Mouse (Mus musculus) MEL-GATA-1-ER (cell line): ENCODE measurements around the gene Kcnk7.
A peak's percentile ranks its signal among the peaks of the same experiment; 100 is the strongest.
"Not testable (repeated sequence)": the region's sequence is repeated elsewhere in the genome, so short reads cannot be mapped to it uniquely, and the experiment has no call there.

ENCODE experiments used
- DNase-seq: peaks from one replicate; pipeline ENCODE4 v3.0.0-alpha.2; 2012; ENCODE audit warnings: low read depth; ENCODE audit errors: extremely low read depth

The Kcnk7 gene

DNA sequence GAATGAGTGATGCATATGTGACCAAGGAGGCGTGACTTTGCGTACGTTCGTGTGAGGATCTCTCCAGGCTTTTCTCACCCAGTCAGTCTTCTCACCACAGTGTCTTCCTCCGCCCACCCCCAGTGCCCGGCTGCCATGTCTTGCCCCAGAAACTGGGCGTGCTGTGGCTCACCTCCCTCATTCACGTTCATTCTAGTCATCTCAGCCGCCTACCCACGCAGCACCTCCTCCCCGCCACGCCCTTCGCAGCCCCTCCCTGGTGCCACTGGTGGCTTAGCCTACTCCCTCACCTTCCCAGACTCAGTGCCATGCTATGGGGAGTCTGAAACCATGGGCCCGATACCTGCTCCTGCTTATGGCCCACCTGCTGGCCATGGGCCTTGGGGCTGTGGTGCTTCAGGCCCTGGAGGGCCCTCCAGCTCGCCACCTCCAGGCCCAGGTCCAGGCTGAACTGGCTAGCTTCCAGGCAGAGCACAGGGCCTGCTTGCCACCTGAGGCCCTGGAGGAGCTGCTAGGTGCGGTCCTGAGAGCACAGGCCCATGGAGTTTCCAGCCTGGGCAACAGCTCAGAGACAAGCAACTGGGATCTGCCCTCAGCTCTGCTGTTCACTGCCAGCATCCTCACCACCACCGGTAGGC is at the start of gene Kcnk7:
Gene Kcnk7 (plus strand): TSS at position 205 of the 638 bp plus-strand sequence.
- no peak for DNase-seq

- no peak for DNase-seq
These were observed 49.4 kb upstream of the Kcnk7 start for GRCm38 (mm10) chr19:5654720-5655298.

GRCm38 (mm10) chr19:5660942-5661751 is 43.0 kb upstream of the Kcnk7 start:
- DNase-seq, result peak; percentile 69

GRCm38 (mm10) chr19:5662310-5662709 is 41.9 kb upstream of the Kcnk7 start:
- no peak for DNase-seq

GRCm38 (mm10) chr19:5662981-5663913 is 40.9 kb upstream of the Kcnk7 start, which contains the start of gene Sipa1:
Gene Sipa1, minus strand, starts transcription at chr19:5663707.
- DNase-seq, result peak; percentile 80

DNA sequence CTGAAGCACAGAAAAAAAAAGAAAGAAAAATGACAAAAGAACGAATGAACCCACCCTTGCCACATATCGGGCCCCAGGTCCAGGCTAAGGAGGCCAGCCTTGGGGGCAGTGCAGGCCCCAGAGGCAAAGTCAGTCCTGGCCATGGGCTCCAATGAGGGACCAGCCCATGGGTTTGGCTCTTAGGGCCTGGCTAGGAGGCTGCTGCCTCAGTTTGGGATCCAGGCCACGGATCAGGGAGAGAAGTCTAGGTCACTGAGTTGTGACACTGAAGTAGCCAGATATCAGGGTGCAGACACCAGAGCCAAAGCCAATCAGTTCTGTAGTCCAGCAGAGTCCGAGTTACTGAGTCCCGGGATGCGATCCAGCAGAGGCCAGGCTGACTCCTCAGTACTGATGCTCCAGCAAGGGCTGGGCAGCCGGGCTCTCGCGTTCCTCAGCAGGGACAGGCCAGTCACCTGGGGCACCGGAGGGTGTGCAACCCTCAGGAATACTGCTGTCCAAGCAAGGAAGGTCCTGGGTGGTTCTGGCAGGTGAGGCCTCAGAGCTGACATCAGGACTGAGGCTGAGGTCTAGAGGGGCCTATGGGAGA is 39.4 kb upstream of the Kcnk7 start:
- DNase-seq, result no peak

GRCm38 (mm10) chr19:5665465-5665864 is 38.7 kb upstream of the Kcnk7 start:
- peak; percentile 71 for DNase-seq

DNA sequence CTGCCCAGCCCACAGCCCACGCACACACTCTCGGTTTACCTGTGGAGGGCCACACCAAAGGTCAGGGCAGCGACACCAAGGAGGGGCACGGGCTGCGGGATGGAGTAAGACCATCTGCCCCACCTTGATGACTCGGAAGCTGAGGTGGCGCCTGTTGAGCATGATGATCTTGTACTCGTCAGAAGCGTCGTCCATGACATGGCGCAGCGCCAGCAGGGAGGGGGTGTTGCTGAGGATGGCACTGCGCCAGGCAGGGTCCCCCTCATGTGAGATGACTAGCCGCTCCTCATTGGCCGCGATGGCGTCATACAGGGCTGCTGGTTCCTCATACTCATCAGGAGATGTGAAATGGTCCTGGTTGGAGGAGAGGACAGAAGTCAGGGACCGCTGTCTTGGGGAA is 37.8 kb upstream of the Kcnk7 start:
- no peak for DNase-seq

- DNase-seq, result no peak
These were observed 35.8 kb upstream of the Kcnk7 start for GRCm38 (mm10) chr19:5668372-5668771.

DNA sequence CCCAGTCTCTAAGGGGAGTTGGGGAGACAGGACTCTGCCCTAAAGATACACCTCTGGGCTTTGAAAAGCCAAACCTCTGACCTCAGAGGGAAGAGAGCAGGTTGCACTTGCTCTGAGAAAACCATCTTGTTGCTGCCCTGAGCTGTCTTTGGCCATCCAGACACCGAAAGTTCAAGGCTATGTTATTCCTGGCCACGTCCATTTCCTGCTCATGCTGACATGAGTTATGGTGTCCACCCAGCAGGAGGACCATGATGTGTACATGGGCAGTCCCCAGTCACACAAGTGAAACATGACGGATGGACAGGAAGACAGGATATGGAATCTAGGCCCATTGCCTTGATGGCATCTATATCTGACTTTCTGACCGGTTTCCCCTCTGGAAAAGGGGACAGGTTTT is 23.7 kb upstream of the Kcnk7 start:
- no peak for DNase-seq

- DNase-seq, result no peak
These were observed 19.9 kb upstream of the Kcnk7 start for GRCm38 (mm10) chr19:5684236-5684635.

GRCm38 (mm10) chr19:5684985-5685384 is 19.2 kb upstream of the Kcnk7 start:
- DNase-seq, result no peak

DNA sequence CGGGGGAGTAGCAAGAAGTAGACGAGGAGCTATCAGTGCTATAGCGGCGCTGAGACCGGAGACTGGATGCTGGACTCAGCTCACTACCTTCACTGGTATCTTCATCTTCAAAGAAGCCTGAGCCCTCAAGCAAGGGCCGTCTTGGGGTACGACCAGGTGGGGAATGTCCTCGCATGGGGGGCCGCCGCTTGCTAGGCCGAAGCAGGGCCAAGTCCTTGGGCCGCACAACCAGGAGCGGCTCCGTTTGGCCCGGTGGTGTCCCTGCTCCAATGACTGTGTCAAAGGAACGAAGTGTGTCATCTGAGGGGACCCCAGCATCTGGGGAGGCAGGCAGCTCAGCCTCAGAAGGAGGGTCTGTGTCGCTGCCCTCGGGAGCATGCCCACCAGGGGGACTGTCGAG is 18.7 kb upstream of the Kcnk7 start:
- no peak for DNase-seq

GRCm38 (mm10) chr19:5685861-5686260 is 18.3 kb upstream of the Kcnk7 start:
- no peak for DNase-seq

- DNase-seq, result no peak
These were observed 17.7 kb upstream of the Kcnk7 start for GRCm38 (mm10) chr19:5686437-5686836.

DNA sequence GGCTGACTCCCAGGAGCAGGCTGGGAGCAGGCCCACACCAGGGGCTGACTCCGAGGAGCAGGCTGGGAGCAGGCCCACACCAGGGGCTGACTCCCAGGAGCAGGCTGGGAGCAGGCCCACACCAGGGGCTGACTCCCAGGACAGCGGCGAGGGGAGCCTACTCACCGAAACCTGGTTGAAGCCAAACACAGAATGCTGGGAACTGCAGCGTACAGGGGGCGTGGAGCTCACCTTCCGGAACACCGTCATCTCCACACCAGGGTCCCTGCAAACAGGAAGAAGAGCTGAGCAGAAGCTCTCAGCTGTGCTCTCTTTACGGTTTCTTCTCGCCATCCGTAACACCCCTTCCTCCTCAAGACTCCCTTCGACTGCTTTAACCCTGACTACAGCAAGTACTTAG is 17.2 kb upstream of the Kcnk7 start:
- DNase-seq, result not testable (repeated sequence)

DNA sequence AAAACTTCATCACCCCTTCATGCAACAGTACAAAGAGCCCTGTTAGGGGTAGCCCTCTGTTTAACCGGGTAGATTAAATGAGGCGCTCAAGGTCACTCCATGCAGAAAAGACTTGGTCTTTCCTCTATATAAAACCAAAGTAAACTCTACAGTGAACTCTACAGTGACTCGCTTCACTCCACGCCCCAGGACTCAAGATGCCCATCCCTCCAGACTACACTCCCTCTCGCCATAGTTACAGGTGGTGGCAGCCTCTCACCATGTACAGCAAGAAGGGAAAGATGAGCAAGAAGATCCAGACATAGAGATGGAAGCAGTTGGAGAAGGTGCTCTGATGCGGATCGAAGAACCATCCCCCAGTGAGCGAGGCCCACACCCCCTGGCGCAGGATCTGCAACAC is 16.4 kb upstream of the Kcnk7 start:
- no peak for DNase-seq

GRCm38 (mm10) chr19:5688200-5689087 is 15.7 kb upstream of the Kcnk7 start, which contains the start of the genes Map3k11 and Pcnx3:
Gene Map3k11, plus strand, starts transcription at chr19:5688742.
Gene Pcnx3, minus strand, starts transcription at chr19:5688908.
- DNase-seq, result peak; percentile 97

DNA sequence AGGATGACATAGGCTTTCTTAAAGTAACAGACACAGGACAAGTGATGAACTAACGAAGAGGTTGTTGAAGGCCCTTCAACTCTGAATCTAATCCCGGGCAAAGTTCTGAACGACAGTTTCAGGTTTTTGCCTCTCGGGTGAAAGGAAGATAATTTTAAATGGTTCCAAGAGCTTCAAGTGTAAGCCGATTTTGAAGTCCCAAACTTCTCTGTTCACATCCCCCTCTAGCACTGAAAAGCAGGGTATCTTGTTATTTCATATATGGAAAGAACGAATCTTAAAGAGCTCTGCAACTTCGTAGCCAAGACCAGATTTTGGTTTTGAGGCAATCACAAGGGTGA is 15.1 kb upstream of the Kcnk7 start:
- peak; percentile 32 for DNase-seq
